Comparison of ENCODE assay signal across 8 mouse cellular contexts in genomic region chr2:156991470-156992319, GRCm38 (mm10). TPM values are rescaled to one million over a fixed set of nuclear protein-coding genes. Genes with fewer than 3 reads are reported as not detected.
DNase-seq lines count a peak whose midpoint lies in the region; ATAC-seq lines count a peak whose summit lies in the region.

Ndrg3 (minus strand) TSS chr2:156992056.

- peak within 1 kb of the TSS; percentile 88 for H3K9ac ChIP-seq in forebrain, embryonic 14.5 days (ENCODE audit: low read length)
- peak within 1 kb of the TSS; percentile 84 for H3K9ac ChIP-seq in neural tube, embryonic 15.5 days (replicated peaks)

- intact Hi-C loops in heart, postnatal 14 days (cut with DNase I): loop anchor here (5.0 kb wide), 1 partner anchor 129 kb away; the partner anchor contains the start of gene Rab5if

- H3K27ac ChIP-seq in forebrain, embryonic 14.5 days (ENCODE audit: low read depth, low read length): peak within 1 kb of the TSS; percentile 57; the same call in 1 of the 2 replicates
- H3K27ac ChIP-seq in neural tube, embryonic 15.5 days (replicated peaks): peak within 1 kb of the TSS; percentile 84

- H3K9me3 ChIP-seq in forebrain, embryonic 14.5 days (replicated peaks; ENCODE audit: control insufficient read depth, low read length): no peaks in the 10 kb centered on the region
- H3K9me3 ChIP-seq in neural tube, embryonic 15.5 days (replicated peaks): no peaks in the 10 kb centered on the region

- peak; percentile 98 for DNase-seq in ES-CJ7 (ENCODE audit: low read depth, low spot score)
- DNase-seq in cerebellum, adult 11 months: peak; percentile 96
- DNase-seq in forebrain, embryonic 14.5 days (ENCODE audit: low spot score): peak; percentile 99
- peak; percentile 97 for DNase-seq in heart, postnatal 14 days
- DNase-seq in layer of hippocampus, adult 11-12 months (ENCODE audit: low spot score): peak; percentile 97
- DNase-seq in lung, adult 18-20 months: peak; percentile 97 to 98
- DNase-seq in testis, postnatal 14 days (ENCODE audit: low spot score): peak; percentile 98

- peaks cover 23% of the 10 kb centered on the region for H3K36me3 ChIP-seq in forebrain, embryonic 14.5 days (ENCODE audit: control insufficient read depth, insufficient read depth, low read length)
- H3K36me3 ChIP-seq in neural tube, embryonic 15.5 days: 0 out of 2 replicates have a peak, but pooled peaks cover 2% of the 10 kb centered on the region

- peaks cover 11% of the 10 kb centered on the region; the same call in 1 of the 2 replicates for H3K4me1 ChIP-seq in forebrain, embryonic 14.5 days (ENCODE audit: control insufficient read depth, insufficient read depth, low read length)
- peaks cover 15% of the 10 kb centered on the region for H3K4me1 ChIP-seq in neural tube, embryonic 15.5 days

- peak; percentile 98 for ATAC-seq in forebrain, embryonic 14.5 days
- peak; percentile 95 for ATAC-seq in neural tube, embryonic 15.5 days (ENCODE audit: low FRiP score)

- under 1% methylated on average over 54 of the region's 66 CpGs for WGBS in forebrain, embryonic 14.5 days
- WGBS in neural tube, embryonic 15.5 days: under 1% methylated on average over 65 of the region's 66 CpGs

- peak within 1 kb of the TSS; percentile 93 for H3K4me2 ChIP-seq in forebrain, embryonic 14.5 days (ENCODE audit: low read length)
- peak within 1 kb of the TSS; percentile 86 for H3K4me2 ChIP-seq in neural tube, embryonic 15.5 days

- H3K27me3 ChIP-seq in forebrain, embryonic 14.5 days (replicated peaks; ENCODE audit: control insufficient read depth, insufficient read depth, low read length): no peaks in the 10 kb centered on the region
- H3K27me3 ChIP-seq in neural tube, embryonic 15.5 days (replicated peaks): no peaks in the 10 kb centered on the region

- H3K4me3 ChIP-seq in forebrain, embryonic 14.5 days (ENCODE audit: low read depth, low read length): peak within 1 kb of the TSS; percentile 88
- H3K4me3 ChIP-seq in neural tube, embryonic 15.5 days (replicated peaks): peak within 1 kb of the TSS; percentile 70

RNA-seq across cellular contexts. Expression of gene Ndrg3, which starts in this region (rescaled TPM):
- polyA plus RNA-seq in forebrain, embryonic 14.5 days (2014; fragmentation: Nextera tagmentation; extraction: Ambion mirVana): 93.6 and 106 TPM in 2 replicates
- 10 to 100 TPM; 23.3 to 24.5 TPM for total RNA-seq in heart, postnatal 14 days (2021)
- polyA plus RNA-seq in neural tube, embryonic 15.5 days (2015; fragmentation: Nextera tagmentation; extraction: Ambion mirVana): 158 and 168 TPM in 2 replicates

Comparison
In these comparisons a context has a peak if more than half of its experiments do, and no peak if none do; other contexts are left out.
1. Peak in every context shown above with its lines: DNase-seq, ATAC-seq, H3K4me3 ChIP-seq and H3K27ac ChIP-seq.